Mouse (Mus musculus): ENCODE measurements at regions not wholly inside any gene's neighbourhood (a gene's known extent, or its start where the extent isn't known, plus 50 kb on each side); places are given as distances from the start of the nearest gene placed in this dataset.

- TF ChIP-seq CTCF (IDR thresholded peaks at IDR 0.05; ENCODE audit: low read depth, low read length) (no peak), EP300 (IDR thresholded peaks at IDR 0.05; ENCODE audit: insufficient read depth, low read depth, low read length) (no peak), POLR2A (IDR thresholded peaks at IDR 0.05; ENCODE audit: insufficient read depth, low read length) (no peak)
Observed at GRCm38 (mm10) chr6:51717386-51717785, 193.7 kb downstream of the Snx10 start.

Measured in ES-Bruce4 (cell line).